Mouse (Mus musculus) limb, embryonic 10.5 days (tissue): ENCODE results near the gene Hba-a2. TPM values are rescaled to one million over a fixed set of nuclear protein-coding genes. Genes with fewer than 3 reads are reported as not detected.

Experiments used
- DNase-seq: peaks from one replicate; pipeline ENCODE4 v3.0.0-alpha.2; 2017; ENCODE audit warnings: low spot score
- H3K27ac ChIP-seq: fragments of 300-500 bp; sonication (generic); 2 replicates; pipeline ENCODE4 v1.5.1; 2016; ENCODE audit warnings: mild to moderate bottlenecking
- H3K27me3 ChIP-seq: fragments of 300-500 bp; sonication (generic); 2 replicates; pipeline ENCODE4 v1.6.1; 2016; ENCODE audit warnings: low read depth, mild to moderate bottlenecking; ENCODE audit not compliant: poor library complexity, severe bottlenecking
- H3K36me3 ChIP-seq: fragments of 300-500 bp; sonication (generic); 2 replicates; pipeline ENCODE4 v1.6.1; 2016; ENCODE audit warnings: mild to moderate bottlenecking, moderate library complexity
- H3K4me1 ChIP-seq: fragments of 300-500 bp; sonication (generic); 2 replicates; pipeline ENCODE4 v1.6.1; 2016
- H3K4me3 ChIP-seq: fragments of 300-500 bp; sonication (generic); 2 replicates; pipeline ENCODE4 v1.5.1; 2016; ENCODE audit warnings: mild to moderate bottlenecking, moderate library complexity
- H3K9me3 ChIP-seq: fragments of 300-500 bp; sonication (generic); replicated peaks from 2 replicates; pipeline ENCODE4 v1.6.1; 2016; ENCODE audit warnings: mild to moderate bottlenecking
- WGBS: fragments of 180-500 bp; shearing (Covaris S2); methylation state at CpG from one replicate; pipeline ENCODE4 v1.1.7; 2016; 5-methylcytosine and 5-hydroxymethylcytosine counted together
- polyA plus RNA-seq: library from polyadenylated mRNA; unstranded; fragments of >200 nt; fragmentation: Nextera tagmentation; extraction: Ambion mirVana; gene quantifications from 2 replicates; pipeline ENCODE4 v1.2.1, GENCODE M21; 2016

The Hba-a2 gene
- polyA plus RNA-seq, 1 experiment from 2014 or later = 3,476 TPM

- Histone ChIP-seq H3K27me3 (no peaks in the 10 kb centered on the region), H3K27ac (no peak overlapping the region), H3K4me3 (no peak overlapping the region), H3K36me3 (no peaks in the 10 kb centered on the region), H3K9me3 (no peaks in the 10 kb centered on the region), H3K4me1 (peaks cover 15% of the 10 kb centered on the region)
- no peak for DNase-seq
- 12% methylated on average over 2 of the region's 2 CpGs for WGBS
These were observed 46.5 kb downstream of the Hba-a2 start for GRCm38 (mm10) chr11:32342770-32343191.

- Histone ChIP-seq H3K4me1 (peaks cover 16% of the 10 kb centered on the region), H3K27ac (no peak overlapping the region), H3K36me3 (no peaks in the 10 kb centered on the region), H3K9me3 (no peaks in the 10 kb centered on the region), H3K4me3 (no peak overlapping the region), H3K27me3 (no peaks in the 10 kb centered on the region)
- DNase-seq = no peak
- whole genome bisulfite sequencing = 96% methylated on average over 1 of the region's 1 CpGs
These were observed 47.1 kb downstream of the Hba-a2 start for GRCm38 (mm10) chr11:32343350-32343749.

- Histone ChIP-seq H3K9me3 (no peaks in the 10 kb centered on the region), H3K36me3 (peaks cover 13% of the 10 kb centered on the region), H3K27me3 (no peaks in the 10 kb centered on the region), H3K27ac (no peak overlapping the region), H3K4me1 (peaks cover 36% of the 10 kb centered on the region), H3K4me3 (no peak overlapping the region)
- WGBS = 70% methylated on average over 6 of the region's 6 CpGs
- no peak for DNase-seq
These were observed 49.4 kb downstream of the Hba-a2 start for GRCm38 (mm10) chr11:32345504-32346297.

Other genes with a start within 250 kb of the Hba-a2 start
- not detected in 2 replicates for gene Il9r, start 96.2 kb upstream of the Hba-a2 start, polyA plus RNA-seq
- 115 and 121 TPM in 2 replicates for gene Snrnp25, start 91.1 kb upstream of the Hba-a2 start, polyA plus RNA-seq
- gene Rhbdf1, start 74.2 kb upstream of the Hba-a2 start, polyA plus RNA-seq = 28.1 and 31.1 TPM in 2 replicates
- gene Mpg, start 70.0 kb upstream of the Hba-a2 start, polyA plus RNA-seq = 36.2 and 45.2 TPM in 2 replicates
- 43.7 and 51.8 TPM in 2 replicates for gene Nprl3, start 28.8 kb upstream of the Hba-a2 start, polyA plus RNA-seq
- 2,528 and 3,017 TPM in 2 replicates for gene Hba-x, start 20.1 kb upstream of the Hba-a2 start, polyA plus RNA-seq
- 1,811 and 2,033 TPM in 2 replicates for gene Hba-a1, start 13.0 kb upstream of the Hba-a2 start, polyA plus RNA-seq
- 5.7 and 5.9 TPM in 2 replicates for gene Hbq1b, start 9.5 kb upstream of the Hba-a2 start, polyA plus RNA-seq
- not detected in 2 replicates for gene Hbq1a, start 3.6 kb downstream of the Hba-a2 start, polyA plus RNA-seq
- gene Sh3pxd2b, start 51.3 kb downstream of the Hba-a2 start, polyA plus RNA-seq = 25.0 and 31.3 TPM in 2 replicates
- gene Ubtd2, start 158.9 kb downstream of the Hba-a2 start, polyA plus RNA-seq = 74.2 and 82.0 TPM in 2 replicates
- gene Efcab9, start 235.6 kb downstream of the Hba-a2 start, polyA plus RNA-seq = 0.38 TPM in 1 of 2 replicates, not detected in the other
- gene Stk10, start 236.8 kb downstream of the Hba-a2 start, polyA plus RNA-seq = 2.2 and 2.8 TPM in 2 replicates